ENCODE assay signal across 21 mouse cellular contexts in genomic region chr7:81577872-81578271, GRCm38 (mm10). TPM values are rescaled to one million over a fixed set of nuclear protein-coding genes. Genes with fewer than 3 reads are reported as not detected.
"Had no signal": no experiment of that assay in that cellular context is flagged by ENCODE, and none has a peak within 500 bp of the region (broad histone marks: within the 10 kb centered on the region; RNA-seq: fewer than 3 reads in every experiment).

No protein-coding gene starts in this region.

- H3K4me3 ChIP-seq: layer of hippocampus, adult 2 months; liver, embryonic 13.5 days; lung, embryonic 15.5 days; midbrain, embryonic 10.5 days; neural tube, embryonic 12.5 days; neural tube, embryonic 15.5 days; stomach, embryonic 15.5 days had no signal

- ATAC-seq: intestine, postnatal 0 days had no signal

- H3K4me1 ChIP-seq: stomach, embryonic 15.5 days had no signal

- H3K27me3 ChIP-seq: liver, embryonic 13.5 days; lung, embryonic 15.5 days; megakaryocyte, embryonic 14.5 days; neural tube, embryonic 12.5 days; neural tube, embryonic 15.5 days; stomach, embryonic 15.5 days had no signal

- H3K9me3 ChIP-seq: liver, embryonic 13.5 days; lung, embryonic 15.5 days; megakaryocyte, embryonic 14.5 days; midbrain, embryonic 10.5 days; neural tube, embryonic 12.5 days; neural tube, embryonic 15.5 days; stomach, embryonic 15.5 days had no signal

- DNase-seq: kidney, adult 2 months; kidney, postnatal 25 days; layer of hippocampus, adult 9-11 months; liver, embryonic 13.5 days; lung, postnatal 14 days; midbrain, embryonic 14.5 days; right cerebral cortex, adult 18-20 months; right cerebral cortex, postnatal 25 days; spleen, adult 18-20 months; thymus, postnatal 25 days had no signal

- H3K4me2 ChIP-seq: liver, embryonic 13.5 days; lung, embryonic 15.5 days; neural tube, embryonic 12.5 days; neural tube, embryonic 15.5 days; stomach, embryonic 15.5 days had no signal

- H3K27ac ChIP-seq: kidney, postnatal 0 days; layer of hippocampus, adult 2 months; liver, embryonic 13.5 days; lung, embryonic 15.5 days; midbrain, embryonic 10.5 days; neural tube, embryonic 12.5 days; neural tube, embryonic 15.5 days; stomach, embryonic 15.5 days had no signal

- H3K9ac ChIP-seq: liver, embryonic 13.5 days; lung, embryonic 15.5 days; neural tube, embryonic 12.5 days; neural tube, embryonic 15.5 days; stomach, embryonic 15.5 days had no signal

RNA-seq across cellular contexts. Expression of gene Fsd2, which starts 11.1 kb away (rescaled TPM):
- polyA plus RNA-seq: intestine, embryonic 14.5 days; kidney, embryonic 14.5 days; midbrain, embryonic 10.5 days had no signal
